Mouse (Mus musculus) intestine, embryonic 15.5 days (tissue): ENCODE results near the gene Zzz3. TPM values are rescaled to one million over a fixed set of nuclear protein-coding genes. Genes with fewer than 3 reads are reported as not detected.
"Not testable (repeated sequence)": the region's sequence is repeated elsewhere in the genome, so short reads cannot be mapped to it uniquely, and the experiment has no call there.

ENCODE experiments used
- ATAC-seq: fragments of 200-750 bp; cut with Nextera tagmentation; 2 replicates; pipeline ENCODE4 v1.8.0; 2017; ENCODE audit warnings: moderate TSS enrichment, moderate library complexity
- H3K27ac ChIP-seq: fragments of 300-500 bp; sonication (generic); 2 replicates; pipeline ENCODE4 v1.5.1; 2015; ENCODE audit warnings: mild to moderate bottlenecking, inconsistent platforms
- H3K27me3 ChIP-seq: fragments of 300-500 bp; sonication (generic); replicated peaks from 2 replicates; pipeline ENCODE4 v1.6.1; 2015; ENCODE audit warnings: inconsistent platforms
- H3K36me3 ChIP-seq: fragments of 300-500 bp; sonication (generic); 2 replicates; pipeline ENCODE4 v1.6.1; 2015; ENCODE audit warnings: inconsistent platforms
- H3K4me1 ChIP-seq: fragments of 300-500 bp; sonication (generic); replicated peaks from 2 replicates; pipeline ENCODE4 v1.6.1; 2015; ENCODE audit warnings: inconsistent platforms
- H3K4me2 ChIP-seq: fragments of 300-500 bp; sonication (generic); replicated peaks from 2 replicates; pipeline ENCODE4 v1.6.1; 2015; ENCODE audit warnings: mild to moderate bottlenecking, inconsistent platforms
- H3K4me3 ChIP-seq: fragments of 300-500 bp; sonication (generic); replicated peaks from 2 replicates; pipeline ENCODE4 v1.5.1; 2015; ENCODE audit warnings: inconsistent platforms
- H3K9ac ChIP-seq: fragments of 300-500 bp; sonication (generic); 2 replicates; pipeline ENCODE4 v1.6.1; 2015; ENCODE audit warnings: inconsistent platforms
- H3K9me3 ChIP-seq: fragments of 300-500 bp; sonication (generic); 2 replicates; pipeline ENCODE4 v1.6.1; 2016; ENCODE audit warnings: inconsistent platforms
- WGBS: fragments of 180-500 bp; shearing (Covaris S2); methylation state at CpG from one replicate; pipeline ENCODE4 v1.1.7; 2015; 5-methylcytosine and 5-hydroxymethylcytosine counted together
- polyA plus RNA-seq: library from polyadenylated mRNA; unstranded; fragments of >200 nt; fragmentation: Nextera tagmentation; extraction: Ambion mirVana; gene quantifications from 2 replicates; pipeline ENCODE4 v1.2.1, GENCODE M21; 2015

Zzz3 gene
- polyA plus RNA-seq, 1 experiment from 2014 or later = 39.8 TPM

DNA sequence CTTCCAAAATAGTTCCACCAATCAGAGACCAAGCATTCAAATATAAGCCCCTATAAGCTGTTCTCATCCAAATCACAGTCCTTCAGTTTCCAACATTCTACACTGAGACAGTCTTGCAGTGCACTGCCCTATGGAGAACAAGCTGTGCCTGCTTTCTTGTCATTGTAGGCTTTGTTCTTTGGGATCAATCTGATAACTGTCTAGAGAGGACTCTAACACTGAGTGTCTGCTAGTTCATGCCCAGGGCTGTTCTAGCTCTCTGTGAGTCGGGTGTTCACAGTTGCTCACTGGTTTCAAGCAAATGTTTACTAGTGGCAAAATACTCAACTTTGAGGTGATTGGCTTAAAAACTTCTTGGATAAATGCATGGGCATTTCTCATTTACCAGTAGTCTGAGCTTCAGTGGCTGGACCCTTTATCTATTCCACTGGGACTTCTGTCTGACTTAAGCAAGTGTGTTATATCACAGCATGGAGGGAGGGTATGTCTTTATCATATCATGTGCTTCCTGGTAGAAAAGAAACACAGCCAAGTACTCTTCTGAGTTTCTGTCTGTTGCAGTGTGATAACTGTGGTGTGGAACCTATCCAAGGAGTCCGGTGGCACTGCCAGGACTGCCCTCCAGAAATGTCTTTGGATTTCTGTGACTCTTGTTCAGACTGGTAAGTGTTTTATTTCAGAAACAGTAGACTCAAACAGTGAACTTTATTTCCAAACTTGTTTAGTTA is 62.2 kb downstream of the Zzz3 start:
- Histone ChIP-seq H3K27ac (no peak overlapping the region), H3K4me2 (no peak overlapping the region), H3K4me3 (no peak overlapping the region), H3K36me3 (peaks cover 18% of the 10 kb centered on the region), H3K9ac (no peak overlapping the region), H3K27me3 (no peaks in the 10 kb centered on the region), H3K4me1 (no peaks in the 10 kb centered on the region), H3K9me3 (no peaks in the 10 kb centered on the region)
- ATAC-seq = no peak
- WGBS = 88% methylated on average over 2 of the region's 2 CpGs

DNA sequence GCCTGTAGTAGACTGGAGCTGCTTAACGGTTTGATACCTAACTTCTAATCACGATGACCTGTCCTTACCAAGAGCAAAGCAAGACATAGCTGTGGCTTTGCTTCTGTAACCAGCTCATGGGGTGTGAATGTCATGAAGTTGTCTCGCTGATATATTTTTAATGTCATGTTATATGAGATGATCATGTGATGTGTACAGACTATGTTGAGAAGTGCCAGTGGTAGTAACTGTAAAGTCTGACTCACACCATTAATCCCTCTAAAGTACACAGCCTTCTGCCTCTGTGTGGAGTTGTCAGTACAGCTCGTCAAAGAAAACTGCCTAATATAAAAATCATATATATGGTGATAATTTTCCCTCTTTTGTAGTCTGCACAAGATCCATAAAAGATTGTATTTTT is 63.6 kb downstream of the Zzz3 start:
- peaks cover 18% of the 10 kb centered on the region for H3K36me3 ChIP-seq
- not testable (repeated sequence) for H3K4me2 ChIP-seq, H3K4me1 ChIP-seq, ATAC-seq, H3K4me3 ChIP-seq, H3K9me3 ChIP-seq, H3K27me3 ChIP-seq, H3K9ac ChIP-seq, H3K27ac ChIP-seq
- 80% methylated on average over 4 of the region's 4 CpGs for WGBS

DNA sequence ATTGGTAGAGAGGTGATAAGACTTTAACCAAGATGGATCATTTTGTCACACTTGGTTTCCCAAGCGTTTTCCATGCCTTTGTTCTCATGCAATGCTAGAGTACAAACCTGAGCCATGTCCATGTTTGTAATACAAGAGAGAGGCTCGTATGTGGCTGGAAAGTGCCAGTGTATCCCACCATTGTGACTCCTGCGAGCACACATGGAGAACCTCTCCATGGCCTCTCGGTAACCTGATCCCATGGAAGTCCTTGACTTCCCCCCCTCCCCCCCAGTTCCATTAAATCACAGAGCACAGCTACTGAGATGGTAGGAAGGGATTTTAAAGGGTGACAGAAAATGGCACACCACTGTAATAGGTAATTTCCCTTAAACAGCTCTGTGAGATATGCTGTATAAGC is 65.5 kb downstream of the Zzz3 start:
- no peak overlapping the region for H3K27ac ChIP-seq
- no peaks in the 10 kb centered on the region for H3K9me3 ChIP-seq
- WGBS = 54% methylated on average over 4 of the region's 4 CpGs
- ATAC-seq = no peak
- H3K4me2 ChIP-seq = no peak overlapping the region
- H3K27me3 ChIP-seq = no peaks in the 10 kb centered on the region
- H3K4me3 ChIP-seq = no peak overlapping the region
- no peaks in the 10 kb centered on the region for H3K4me1 ChIP-seq
- peaks cover 18% of the 10 kb centered on the region for H3K36me3 ChIP-seq
- H3K9ac ChIP-seq = no peak overlapping the region

DNA sequence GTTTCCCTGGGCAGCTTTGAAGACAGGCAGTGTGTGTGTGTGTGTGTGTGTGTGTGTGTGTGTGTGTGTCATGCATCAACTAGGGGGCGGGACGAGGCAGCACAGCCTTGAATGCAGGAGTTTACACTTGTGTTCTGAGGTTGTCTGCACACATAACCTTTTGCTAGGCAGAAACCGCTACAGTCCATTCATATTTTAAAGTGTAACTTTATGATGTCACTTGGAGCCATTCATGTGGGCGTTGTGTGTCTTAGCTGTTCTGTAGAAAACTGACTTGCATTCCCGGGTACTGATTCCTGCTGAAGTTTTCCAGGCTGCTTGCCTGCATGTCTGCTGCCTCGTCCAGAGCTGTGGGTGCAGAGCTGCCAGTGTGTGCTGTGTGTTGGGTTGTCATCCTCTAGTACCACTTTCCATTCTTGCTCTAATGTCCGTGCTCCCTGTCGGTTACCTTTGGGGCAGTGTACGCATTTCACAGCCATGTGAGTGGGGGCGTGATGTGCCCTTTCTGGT is 66.8 kb downstream of the Zzz3 start:
- no peaks in the 10 kb centered on the region for H3K4me1 ChIP-seq
- no peaks in the 10 kb centered on the region for H3K9me3 ChIP-seq
- no peak overlapping the region for H3K9ac ChIP-seq
- WGBS = 79% methylated on average over 10 of the region's 10 CpGs
- no peak overlapping the region for H3K4me3 ChIP-seq
- no peaks in the 10 kb centered on the region for H3K27me3 ChIP-seq
- ATAC-seq = no peak
- peaks cover 10% of the 10 kb centered on the region for H3K36me3 ChIP-seq
- no peak overlapping the region for H3K4me2 ChIP-seq
- no peak overlapping the region for H3K27ac ChIP-seq

DNA sequence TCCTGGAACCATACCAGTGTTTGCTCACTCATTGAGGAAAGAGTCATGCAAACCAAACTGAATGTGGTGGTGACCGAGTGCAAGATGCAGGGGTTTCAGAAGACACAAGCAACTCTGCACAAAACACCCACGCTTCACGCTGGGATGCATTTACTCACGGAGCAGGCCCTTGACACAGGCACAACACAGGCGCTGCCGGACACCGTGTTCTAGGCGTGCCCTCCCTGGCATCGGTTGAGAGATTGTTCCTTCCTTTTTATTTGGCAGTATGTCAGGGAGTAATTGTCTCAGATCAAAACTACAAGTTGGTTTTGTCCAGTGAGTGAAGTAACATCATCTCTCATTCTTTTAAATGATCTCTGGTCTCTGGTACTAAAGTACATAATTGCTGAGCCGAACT is 67.6 kb downstream of the Zzz3 start:
- 89% methylated on average over 10 of the region's 10 CpGs for WGBS
- Histone ChIP-seq H3K4me3 (no peak overlapping the region), H3K27ac (no peak overlapping the region), H3K36me3 (0 out of 2 replicates have a peak, but pooled peaks cover 4% of the 10 kb centered on the region), H3K9me3 (no peaks in the 10 kb centered on the region), H3K27me3 (no peaks in the 10 kb centered on the region), H3K9ac (no peak overlapping the region), H3K4me1 (no peaks in the 10 kb centered on the region), H3K4me2 (no peak overlapping the region)
- no peak for ATAC-seq

DNA sequence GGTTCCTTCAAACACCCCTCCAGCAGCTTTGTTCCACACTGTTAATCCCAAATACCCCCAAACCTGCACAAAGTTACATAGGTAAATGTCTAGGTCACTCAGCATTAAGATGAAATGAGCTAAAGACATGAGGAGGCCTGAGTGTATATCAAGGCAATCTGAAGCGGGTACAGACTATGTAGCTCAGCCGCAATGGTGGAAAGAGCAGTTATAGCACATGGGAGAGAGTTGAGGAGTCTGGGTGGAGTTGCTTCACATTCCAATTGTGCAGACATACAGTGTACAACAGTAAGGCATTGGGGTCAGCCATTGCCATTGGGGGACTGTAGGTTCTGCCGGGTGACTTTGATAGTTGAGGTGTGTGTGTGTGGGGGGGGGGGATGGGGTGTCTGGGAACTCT is 69.2 kb downstream of the Zzz3 start:
- Histone ChIP-seq H3K9me3 (no peaks in the 10 kb centered on the region), H3K36me3 (0 out of 2 replicates have a peak, but pooled peaks cover 4% of the 10 kb centered on the region), H3K9ac (no peak overlapping the region), H3K4me3 (no peak overlapping the region), H3K4me1 (0 out of 2 replicates have a peak, but pooled peaks cover 2% of the 10 kb centered on the region), H3K4me2 (no peak overlapping the region), H3K27ac (no peak overlapping the region), H3K27me3 (no peaks in the 10 kb centered on the region)
- WGBS = 98% methylated on average over 3 of the region's 3 CpGs
- ATAC-seq = no peak

DNA sequence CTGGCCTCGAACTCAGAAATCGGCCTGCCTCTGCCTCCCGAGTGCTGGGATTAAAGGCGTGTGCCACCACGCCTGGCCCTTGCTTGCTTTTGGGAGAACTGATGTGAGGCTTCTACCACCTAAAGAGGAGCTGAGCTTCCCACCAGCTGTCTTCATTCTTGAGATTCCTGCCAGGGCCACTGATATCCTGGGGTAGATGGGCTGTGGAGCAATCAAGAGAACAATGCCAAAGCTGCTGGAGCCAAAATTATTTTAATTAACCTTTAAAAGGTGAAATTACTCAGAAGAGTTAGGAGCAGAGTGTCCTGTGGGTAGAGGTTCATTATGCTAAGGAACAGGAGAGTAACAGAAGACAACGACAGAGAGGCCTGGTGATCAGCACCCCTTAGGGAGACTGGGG is 70.1 kb downstream of the Zzz3 start:
- Histone ChIP-seq H3K9ac (no peak overlapping the region), H3K36me3 (no peaks in the 10 kb centered on the region), H3K9me3 (no peaks in the 10 kb centered on the region), H3K27me3 (no peaks in the 10 kb centered on the region), H3K4me1 (0 out of 2 replicates have a peak, but pooled peaks cover 4% of the 10 kb centered on the region), H3K27ac (no peak overlapping the region), H3K4me3 (no peak overlapping the region), H3K4me2 (no peak overlapping the region)
- ATAC-seq = no peak
- WGBS = 84% methylated on average over 6 of the region's 6 CpGs

DNA sequence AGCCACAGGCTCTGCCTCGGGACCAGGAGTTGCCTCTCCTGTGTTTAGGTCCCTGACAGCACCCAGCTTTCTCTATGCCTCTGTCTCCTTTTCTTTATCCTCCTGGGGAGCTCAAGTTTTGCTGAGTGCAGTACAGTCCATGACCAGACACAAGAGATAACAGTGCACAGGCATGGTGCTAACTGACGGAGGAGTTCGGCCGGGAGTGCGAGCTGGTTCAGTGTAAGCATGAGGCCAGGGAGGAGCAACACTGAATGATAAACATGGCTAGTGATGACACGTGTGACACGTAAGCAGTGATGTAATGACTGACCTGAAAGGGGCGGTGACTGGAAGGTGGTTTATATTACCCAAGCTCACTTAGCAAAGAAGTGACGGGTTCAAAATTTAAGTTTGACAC is 71.6 kb downstream of the Zzz3 start:
- Histone ChIP-seq H3K9ac (no peak overlapping the region), H3K36me3 (no peaks in the 10 kb centered on the region), H3K4me1 (0 out of 2 replicates have a peak, but pooled peaks cover 4% of the 10 kb centered on the region), H3K27ac (no peak overlapping the region), H3K4me3 (no peak overlapping the region), H3K9me3 (no peaks in the 10 kb centered on the region), H3K27me3 (no peaks in the 10 kb centered on the region), H3K4me2 (no peak overlapping the region)
- peak; percentile 16; the same call in 1 of the 2 replicates for ATAC-seq
- 90% methylated on average over 9 of the region's 9 CpGs for WGBS

DNA sequence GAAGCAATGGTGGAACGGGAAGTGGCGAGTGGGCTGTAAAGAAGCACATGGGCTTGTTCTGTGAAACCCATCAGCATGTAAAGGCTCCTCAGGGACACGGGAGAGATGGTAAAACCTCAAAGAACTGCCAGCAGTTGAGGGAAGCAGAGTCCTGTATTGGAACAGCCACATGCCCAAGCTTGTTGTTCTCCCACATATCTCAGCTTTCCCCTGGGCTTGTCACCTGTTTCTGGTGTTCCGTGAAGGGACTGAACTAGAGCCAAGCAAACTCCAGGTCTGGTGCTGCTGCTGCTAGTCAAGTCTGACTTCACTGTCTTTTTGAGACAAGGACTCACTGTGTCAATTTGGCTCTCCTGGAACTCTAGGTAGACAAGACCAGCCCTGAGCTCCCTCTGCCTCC is 72.0 kb downstream of the Zzz3 start:
- Histone ChIP-seq H3K36me3 (no peaks in the 10 kb centered on the region), H3K27ac (no peak overlapping the region), H3K4me2 (no peak overlapping the region), H3K9ac (no peak overlapping the region), H3K9me3 (no peaks in the 10 kb centered on the region), H3K4me1 (0 out of 2 replicates have a peak, but pooled peaks cover 4% of the 10 kb centered on the region), H3K27me3 (no peaks in the 10 kb centered on the region), H3K4me3 (no peak overlapping the region)
- WGBS = 84% methylated on average over 4 of the region's 4 CpGs
- ATAC-seq = no peak

DNA sequence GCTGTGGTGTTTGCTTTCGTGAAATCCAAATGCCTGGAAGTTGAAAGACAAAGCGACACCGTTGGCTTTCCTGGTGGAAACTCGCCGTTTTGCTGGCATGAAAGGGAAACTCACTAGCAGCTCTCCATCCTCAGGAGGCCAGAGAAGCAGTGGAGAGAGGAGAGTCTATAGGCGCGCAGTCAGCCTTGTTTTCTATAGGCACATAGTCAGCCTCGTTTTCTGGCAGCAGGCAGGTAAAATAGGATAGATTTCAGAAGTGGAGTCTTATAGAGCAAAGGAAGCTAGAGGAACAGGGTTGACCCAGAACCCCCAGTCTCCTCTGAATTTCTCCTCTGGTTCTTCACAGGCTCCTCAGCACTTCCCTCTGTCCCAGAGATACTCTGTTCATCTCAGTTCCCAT is 72.8 kb downstream of the Zzz3 start:
- 92% methylated on average over 8 of the region's 8 CpGs for WGBS
- Histone ChIP-seq H3K36me3 (no peaks in the 10 kb centered on the region), H3K9ac (no peak overlapping the region), H3K4me1 (0 out of 2 replicates have a peak, but pooled peaks cover 4% of the 10 kb centered on the region), H3K4me2 (no peak overlapping the region), H3K9me3 (no peaks in the 10 kb centered on the region), H3K27me3 (no peaks in the 10 kb centered on the region), H3K27ac (no peak overlapping the region), H3K4me3 (no peak overlapping the region)
- ATAC-seq = no peak

DNA sequence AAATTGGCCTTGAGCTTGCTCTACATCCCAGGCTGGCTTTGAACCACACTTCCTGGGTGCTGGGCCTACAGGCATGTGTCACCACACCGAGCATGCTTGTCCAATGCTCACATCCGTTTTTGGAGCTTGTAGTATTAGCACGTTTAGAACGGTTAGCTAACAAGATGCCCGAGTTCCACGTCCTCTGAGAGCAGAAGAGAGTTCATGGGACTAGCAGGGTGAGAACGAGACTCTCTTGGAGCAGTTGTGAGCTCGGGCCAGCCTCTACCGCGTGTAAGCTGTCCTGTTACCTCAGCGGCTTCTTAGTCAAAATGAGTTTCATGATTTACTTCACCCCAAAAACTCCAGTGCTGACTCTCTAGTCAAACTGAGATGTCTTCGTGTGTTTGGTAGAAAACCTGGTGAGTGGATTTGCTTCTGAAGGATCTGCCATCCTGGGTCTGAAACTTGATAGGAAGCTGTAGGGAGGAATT is 73.3 kb downstream of the Zzz3 start:
- no peaks in the 10 kb centered on the region for H3K27me3 ChIP-seq
- H3K4me1 ChIP-seq = 0 out of 2 replicates have a peak, but pooled peaks cover 4% of the 10 kb centered on the region
- H3K9ac ChIP-seq = no peak overlapping the region
- H3K9me3 ChIP-seq = no peaks in the 10 kb centered on the region
- H3K4me3 ChIP-seq = no peak overlapping the region
- no peak overlapping the region for H3K27ac ChIP-seq
- no peak for ATAC-seq
- no peaks in the 10 kb centered on the region for H3K36me3 ChIP-seq
- H3K4me2 ChIP-seq = no peak overlapping the region
- WGBS = 81% methylated on average over 12 of the region's 12 CpGs

DNA sequence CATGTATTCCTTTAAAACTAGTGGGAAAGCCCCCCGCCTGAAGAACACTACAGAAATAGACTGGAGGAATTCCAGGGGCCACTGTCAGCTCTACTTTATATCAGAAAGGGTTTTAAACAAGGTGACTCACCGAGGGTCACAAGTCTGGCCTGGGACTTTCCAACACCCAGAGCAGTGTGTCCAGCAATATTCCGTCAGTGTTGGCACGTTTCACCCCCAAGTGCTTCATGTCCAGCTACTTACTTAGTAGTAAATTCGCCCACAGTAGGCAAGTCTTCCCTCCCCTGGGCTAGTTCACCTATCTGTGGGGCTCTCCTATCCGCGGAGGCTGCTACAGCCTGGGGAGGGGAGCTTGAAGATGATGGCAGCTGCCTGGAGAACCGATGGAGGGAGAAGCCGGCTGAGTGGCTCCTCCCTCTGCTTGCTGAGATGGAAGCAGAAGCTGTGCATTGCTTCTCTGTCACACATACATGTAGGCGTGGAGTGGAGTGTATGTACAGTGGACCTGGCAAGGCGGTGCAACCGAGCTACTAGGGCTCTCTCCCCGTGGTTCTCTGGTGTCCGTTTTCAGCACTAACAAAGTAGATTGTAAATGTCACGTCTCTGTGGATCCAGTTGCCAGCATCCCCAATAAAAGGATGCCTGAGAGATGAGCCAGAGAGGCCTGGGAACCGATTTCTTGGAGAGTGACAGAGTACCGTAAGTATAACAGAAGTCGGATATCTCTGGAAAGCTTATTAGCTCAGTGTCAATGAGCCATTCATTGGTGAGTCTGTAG is 74.3 kb downstream of the Zzz3 start:
- ATAC-seq = no peak
- Histone ChIP-seq H3K27me3 (no peaks in the 10 kb centered on the region), H3K9ac (no peak overlapping the region), H3K9me3 (no peaks in the 10 kb centered on the region), H3K36me3 (no peaks in the 10 kb centered on the region), H3K27ac (no peak overlapping the region), H3K4me1 (0 out of 2 replicates have a peak, but pooled peaks cover 4% of the 10 kb centered on the region), H3K4me3 (no peak overlapping the region), H3K4me2 (no peak overlapping the region)
- 55% methylated on average over 18 of the region's 18 CpGs for WGBS
